Mouse (Mus musculus) liver, embryonic 14.5 days (tissue): ENCODE measurements at regions not wholly inside any gene's neighbourhood (a gene's known extent, or its start where the extent isn't known, plus 50 kb on each side); places are given as distances from the start of the nearest gene placed in this dataset.

Experiments used
- CTCF ChIP-seq: IDR thresholded peaks from 2 replicates; pipeline ENCODE4 v1.5.1; 2016; ENCODE audit warnings: antibody characterized with exemption, low read depth, control low read depth
- EP300 ChIP-seq: IDR thresholded peaks from 2 replicates; pipeline ENCODE4 v1.6.1; 2016; ENCODE audit warnings: antibody characterized with exemption, low read depth

DNA sequence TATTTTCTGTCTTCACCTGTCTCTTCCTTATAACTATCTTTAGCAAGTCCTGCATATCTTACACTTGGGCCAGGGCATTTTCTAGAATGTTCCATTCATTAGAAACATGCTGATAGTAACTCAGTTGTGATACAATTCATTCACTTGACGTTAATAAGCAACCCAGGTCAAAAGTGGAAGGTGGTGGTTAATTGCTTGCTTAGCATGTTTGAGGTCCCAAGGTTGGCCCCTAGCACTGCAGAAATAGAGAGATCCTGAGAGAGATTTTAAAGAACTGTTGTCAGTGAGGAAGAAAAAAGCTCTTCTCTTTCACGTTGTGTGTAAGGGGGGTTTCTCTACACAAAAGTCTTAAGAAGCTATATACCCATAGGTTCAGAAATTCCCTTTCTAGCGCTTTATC is 178.7 kb downstream of the Cd83 start:
- TF ChIP-seq CTCF (no peak), EP300 (no peak)
